32 mouse cellular contexts compared by ENCODE assay signal in genomic region chr12:3305238-3305637, GRCm38 (mm10). TPM values are rescaled to one million over a fixed set of nuclear protein-coding genes. Genes with fewer than 3 reads are reported as not detected.
DNase-seq lines count a peak whose midpoint lies in the region; ATAC-seq and TF ChIP-seq lines count a peak whose summit lies in the region.
"Had no signal": no experiment of that assay in that cellular context is flagged by ENCODE, and none has a peak within 500 bp of the region (broad histone marks: within the 10 kb centered on the region; RNA-seq: fewer than 3 reads in every experiment).

No protein-coding gene starts in this region.

- no peaks in the 10 kb centered on the region for H3K9me3 ChIP-seq in intestine, postnatal 0 days (ENCODE audit: control insufficient read depth)
- no peaks in the 10 kb centered on the region for H3K9me3 ChIP-seq in intestine, embryonic 15.5 days
- H3K9me3 ChIP-seq in liver, postnatal 0 days (ENCODE audit: low read length): no peaks in the 10 kb centered on the region
- no peaks in the 10 kb centered on the region for H3K9me3 ChIP-seq in liver, embryonic 12.5 days (replicated peaks)
- H3K9me3 ChIP-seq: embryonic facial prominence, embryonic 15.5 days; G1E; kidney, embryonic 15.5 days; limb, embryonic 10.5 days; limb, embryonic 15.5 days; midbrain, embryonic 15.5 days had no signal

- H3K4me2 ChIP-seq in intestine, postnatal 0 days (replicated peaks; ENCODE audit: low read depth): no peak overlapping the region
- no peak overlapping the region for H3K4me2 ChIP-seq in intestine, embryonic 15.5 days (replicated peaks)
- no peak overlapping the region for H3K4me2 ChIP-seq in liver, postnatal 0 days (ENCODE audit: low read depth, low read length)
- H3K4me2 ChIP-seq in liver, embryonic 12.5 days: no peak overlapping the region; the same call in 1 of the 2 replicates
- H3K4me2 ChIP-seq: embryonic facial prominence, embryonic 15.5 days; forebrain, embryonic 13.5 days; heart, embryonic 11.5 days; hindbrain, embryonic 13.5 days; kidney, embryonic 15.5 days; limb, embryonic 15.5 days; midbrain, embryonic 15.5 days; neural tube, embryonic 12.5 days had no signal

- 0 out of 2 replicates have a peak, but pooled peaks cover 7% of the 10 kb centered on the region for H3K36me3 ChIP-seq in intestine, postnatal 0 days (ENCODE audit: control insufficient read depth, insufficient read depth)
- H3K36me3 ChIP-seq in intestine, embryonic 15.5 days: no peaks in the 10 kb centered on the region
- H3K36me3 ChIP-seq in liver, postnatal 0 days (replicated peaks; ENCODE audit: insufficient read depth, low read length): peaks cover 3% of the 10 kb centered on the region
- peaks cover 16% of the 10 kb centered on the region; the same call in 1 of the 2 replicates for H3K36me3 ChIP-seq in liver, embryonic 12.5 days
- H3K36me3 ChIP-seq in splenic B cell, adult 2 months (ENCODE audit: control insufficient read depth, insufficient read depth, low read length, poor library complexity, severe bottlenecking): no peaks in the 10 kb centered on the region
- H3K36me3 ChIP-seq: kidney, embryonic 15.5 days; limb, embryonic 15.5 days; midbrain, embryonic 15.5 days; neural tube, embryonic 12.5 days had no signal

- DNase-seq in liver, postnatal 0 days: no peak
- peak; percentile 47 for DNase-seq in A20 (ENCODE audit: low read depth, low spot score)
- DNase-seq in splenic B cell, adult 2 months (ENCODE audit: low read depth, low spot score): peak; percentile 18
- no peak for DNase-seq in cerebellum, adult 18-20 months
- no peak for DNase-seq in spleen, postnatal 36 days (ENCODE audit: low spot score in 2 of 2)
- DNase-seq: adrenal gland, postnatal 25 days; cerebellum, adult 11-12 months; cerebellum, postnatal 10 days; gastrocnemius, postnatal 14 days; heart, adult 11 months; heart, postnatal 4 days; kidney, adult 18-20 months; kidney, postnatal 25 days; lung, adult 2 months; lung, postnatal 14 days; thymus, adult 18-20 months; thymus, postnatal 25 days had no signal

- H3K27me3 ChIP-seq in intestine, postnatal 0 days (replicated peaks; ENCODE audit: control insufficient read depth, insufficient read depth, low read length): no peaks in the 10 kb centered on the region
- no peaks in the 10 kb centered on the region for H3K27me3 ChIP-seq in intestine, embryonic 15.5 days (replicated peaks)
- no peaks in the 10 kb centered on the region for H3K27me3 ChIP-seq in liver, postnatal 0 days (ENCODE audit: insufficient read depth, low read length)
- H3K27me3 ChIP-seq in liver, embryonic 12.5 days (replicated peaks): no peaks in the 10 kb centered on the region
- H3K27me3 ChIP-seq in splenic B cell, adult 2 months (ENCODE audit: control insufficient read depth, insufficient read depth, low read length, poor library complexity, severe bottlenecking): no peaks in the 10 kb centered on the region
- H3K27me3 ChIP-seq: embryonic facial prominence, embryonic 15.5 days; forebrain, embryonic 13.5 days; hindbrain, embryonic 13.5 days; kidney, embryonic 15.5 days; limb, embryonic 15.5 days; midbrain, embryonic 15.5 days; neural tube, embryonic 12.5 days had no signal

- TF ChIP-seq EP300 in liver, postnatal 0 days (IDR thresholded peaks at IDR 0.05; ENCODE audit: low read depth): no peak

- H3K4me3 ChIP-seq in intestine, postnatal 0 days (ENCODE audit: low read depth, low read length): no peak overlapping the region
- no peak overlapping the region for H3K4me3 ChIP-seq in intestine, embryonic 15.5 days (replicated peaks)
- H3K4me3 ChIP-seq in liver, postnatal 0 days (ENCODE audit: low read depth, low read length): no peak overlapping the region
- no peak overlapping the region for H3K4me3 ChIP-seq in liver, embryonic 12.5 days
- H3K4me3 ChIP-seq: embryonic facial prominence, embryonic 10.5 days; embryonic facial prominence, embryonic 15.5 days; forebrain, embryonic 13.5 days; hindbrain, embryonic 13.5 days; kidney, embryonic 15.5 days; limb, embryonic 10.5 days; limb, embryonic 15.5 days; midbrain, embryonic 10.5 days; midbrain, embryonic 15.5 days; neural tube, embryonic 12.5 days had no signal

- no peak for ATAC-seq in intestine, postnatal 0 days
- ATAC-seq in intestine, embryonic 15.5 days: no peak
- no peak for ATAC-seq in liver, postnatal 0 days
- no peak for ATAC-seq in liver, embryonic 12.5 days
- ATAC-seq: forebrain, embryonic 13.5 days; midbrain, embryonic 15.5 days had no signal

- no peak overlapping the region for H3K27ac ChIP-seq in intestine, postnatal 0 days (ENCODE audit: low read depth, low read length)
- H3K27ac ChIP-seq in intestine, embryonic 15.5 days: no peak overlapping the region
- no peak overlapping the region for H3K27ac ChIP-seq in liver, postnatal 0 days (ENCODE audit: low read depth)
- no peak overlapping the region for H3K27ac ChIP-seq in liver, embryonic 12.5 days
- H3K27ac ChIP-seq: embryonic facial prominence, embryonic 10.5 days; embryonic facial prominence, embryonic 15.5 days; forebrain, embryonic 13.5 days; hindbrain, embryonic 13.5 days; kidney, embryonic 15.5 days; limb, embryonic 10.5 days; limb, embryonic 15.5 days; midbrain, embryonic 10.5 days; midbrain, embryonic 15.5 days; neural tube, embryonic 12.5 days had no signal

- 84% methylated on average over 2 of the region's 2 CpGs for whole genome bisulfite sequencing in intestine, postnatal 0 days
- 89% methylated on average over 2 of the region's 2 CpGs for WGBS in intestine, embryonic 15.5 days
- 70% methylated on average over 2 of the region's 2 CpGs for WGBS in liver, postnatal 0 days (ENCODE audit: insufficient replicate concordance)
- 73% methylated on average over 2 of the region's 2 CpGs for WGBS in liver, embryonic 12.5 days (ENCODE audit: insufficient replicate concordance)

- no peak overlapping the region for H3K9ac ChIP-seq in intestine, postnatal 0 days (ENCODE audit: low read depth, low read length)
- no peak overlapping the region for H3K9ac ChIP-seq in intestine, embryonic 15.5 days
- H3K9ac ChIP-seq in liver, postnatal 0 days (replicated peaks): no peak overlapping the region
- no peak overlapping the region for H3K9ac ChIP-seq in liver, embryonic 12.5 days
- H3K9ac ChIP-seq: embryonic facial prominence, embryonic 15.5 days; forebrain, embryonic 13.5 days; hindbrain, embryonic 13.5 days; kidney, embryonic 15.5 days; limb, embryonic 15.5 days; midbrain, embryonic 15.5 days; neural tube, embryonic 12.5 days had no signal

- H3K4me1 ChIP-seq in intestine, postnatal 0 days (replicated peaks; ENCODE audit: control insufficient read depth, insufficient read depth, low read length): 0 out of 2 replicates have a peak, but pooled peaks cover 3% of the 10 kb centered on the region
- no peaks in the 10 kb centered on the region; the same call in 1 of the 2 replicates for H3K4me1 ChIP-seq in intestine, embryonic 15.5 days (replicated peaks)
- H3K4me1 ChIP-seq in liver, postnatal 0 days (ENCODE audit: insufficient read depth): peaks cover 19% of the 10 kb centered on the region
- H3K4me1 ChIP-seq in liver, embryonic 12.5 days: peaks cover 54% of the 10 kb centered on the region

- peak; percentile 30; the same call in 1 of the 2 replicates for TF ChIP-seq CTCF in intestine, postnatal 0 days (IDR thresholded peaks at IDR 0.05; ENCODE audit: low read depth)
- TF ChIP-seq CTCF in liver, postnatal 0 days (IDR thresholded peaks at IDR 0.05; ENCODE audit: low read depth): peak; percentile 46

RNA-seq across cellular contexts. Expression of gene Rab10, which starts 4.5 kb away (rescaled TPM):
- polyA plus RNA-seq in intestine, postnatal 0 days (2015; fragmentation: Nextera tagmentation; extraction: Ambion mirVana): 47.0 and 50.1 TPM in 2 replicates
- polyA plus RNA-seq in intestine, embryonic 15.5 days (2015; fragmentation: Nextera tagmentation; extraction: Ambion mirVana): 68.7 and 75.2 TPM in 2 replicates
- 31.6 and 34.6 TPM in 2 replicates for polyA plus RNA-seq in liver, postnatal 0 days (2015; fragmentation: Nextera tagmentation; extraction: Ambion mirVana)
- 79.4 and 80.8 TPM in 2 replicates for polyA plus RNA-seq in liver, embryonic 12.5 days (2016; fragmentation: Nextera tagmentation; extraction: Ambion mirVana)

RNA-seq across cellular contexts. Expression of gene Kif3c, which starts 59.7 kb away (rescaled TPM):
- 2.3 and 2.4 TPM in 2 replicates for polyA plus RNA-seq in intestine, postnatal 0 days (2015; fragmentation: Nextera tagmentation; extraction: Ambion mirVana)
- 8.1 and 8.7 TPM in 2 replicates for polyA plus RNA-seq in intestine, embryonic 15.5 days (2015; fragmentation: Nextera tagmentation; extraction: Ambion mirVana)
- 0.46 and 0.52 TPM in 2 replicates for polyA plus RNA-seq in liver, postnatal 0 days (2015; fragmentation: Nextera tagmentation; extraction: Ambion mirVana)
- 1.7 and 1.9 TPM in 2 replicates for polyA plus RNA-seq in liver, embryonic 12.5 days (2016; fragmentation: Nextera tagmentation; extraction: Ambion mirVana)

Comparison
In these comparisons a context has a peak if more than half of its experiments do, and no peak if none do; other contexts are left out.
1. DNase-seq: peak in A20 (single experiment) and splenic B cell, adult 2 months (single experiment); none in liver, postnatal 0 days (single experiment), cerebellum, adult 18-20 months (0 of 2) and spleen, postnatal 36 days (0 of 2).